Mouse (Mus musculus) lung, embryonic 16.5 days (tissue): ENCODE measurements around the gene Bcor. TPM values are rescaled to one million over a fixed set of nuclear protein-coding genes. Genes with fewer than 3 reads are reported as not detected.
A peak's percentile ranks its signal among the peaks of the same experiment; 100 is the strongest.

ENCODE experiments used
- ATAC-seq: fragments of 200-750 bp; cut with Nextera tagmentation; 2 replicates; pipeline ENCODE4 v1.8.0; 2017; ENCODE audit warnings: low read depth, mild to moderate bottlenecking, moderate library complexity
- H3K27ac ChIP-seq: fragments of 300-500 bp; sonication (generic); 2 replicates; pipeline ENCODE4 v1.5.1; 2014; ENCODE audit warnings: mild to moderate bottlenecking, control low read depth, low read length
- H3K27me3 ChIP-seq: fragments of 300-500 bp; sonication (generic); 2 replicates; pipeline ENCODE4 v1.6.1; 2014; ENCODE audit warnings: low read depth, low read length, mixed read lengths; ENCODE audit not compliant: control insufficient read depth, insufficient read depth
- H3K36me3 ChIP-seq: fragments of 300-500 bp; sonication (generic); 2 replicates; pipeline ENCODE4 v1.6.1; 2014; ENCODE audit warnings: low read length; ENCODE audit not compliant: control insufficient read depth, insufficient read depth
- H3K4me1 ChIP-seq: fragments of 300-500 bp; sonication (generic); replicated peaks from 2 replicates; pipeline ENCODE4 v1.6.1; 2014; ENCODE audit warnings: low read length, mixed read lengths; ENCODE audit not compliant: control insufficient read depth, insufficient read depth
- H3K4me2 ChIP-seq: fragments of 300-500 bp; sonication (generic); 2 replicates; pipeline ENCODE4 v1.6.1; 2014; ENCODE audit warnings: low read depth, low read length, control low read depth
- H3K4me3 ChIP-seq: fragments of 300-500 bp; sonication (generic); 2 replicates; pipeline ENCODE4 v1.5.1; 2014; ENCODE audit warnings: mild to moderate bottlenecking, low read length, control low read depth
- H3K9ac ChIP-seq: fragments of 300-500 bp; sonication (generic); 2 replicates; pipeline ENCODE4 v1.6.1; 2014; ENCODE audit warnings: low read length, control low read depth
- H3K9me3 ChIP-seq: fragments of 300-500 bp; sonication (generic); 2 replicates; pipeline ENCODE4 v1.6.1; 2016; ENCODE audit warnings: low read length; ENCODE audit not compliant: control insufficient read depth
- WGBS: fragments of 180-500 bp; shearing (Covaris S2); extraction: QIAGEN DNeasy Blood & Tissue Kit; methylation state at CpG from one replicate; pipeline ENCODE4 v1.1.7; 2014; 5-methylcytosine and 5-hydroxymethylcytosine counted together
- polyA plus RNA-seq: library from polyadenylated mRNA; unstranded; fragments of >200 nt; fragmentation: Nextera tagmentation; extraction: Ambion mirVana; gene quantifications from 2 replicates; pipeline ENCODE4 v1.2.1, GENCODE M21; 2015

Bcor gene
- polyA plus RNA-seq, 1 experiment from 2014 or later: 19.7 TPM

DNA sequence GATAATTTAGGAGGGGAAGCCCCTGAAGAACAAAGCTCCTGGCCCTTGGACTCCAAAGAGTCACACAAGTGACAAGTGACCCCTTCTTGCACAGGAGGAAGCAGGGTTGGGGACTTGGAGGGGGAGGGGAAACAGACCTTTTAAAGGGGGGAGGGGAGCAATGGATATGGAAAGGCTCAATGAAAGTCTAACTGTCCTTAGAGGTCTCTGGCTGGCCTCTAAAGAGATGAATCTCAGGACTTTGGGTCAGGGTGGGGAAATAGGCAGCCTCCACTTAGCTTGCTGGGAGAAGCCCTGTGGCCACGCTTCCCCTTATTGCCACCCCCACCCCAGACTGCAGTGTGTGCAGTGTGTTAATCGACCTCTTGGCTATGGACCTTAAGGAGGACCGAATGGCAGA is 158.2 kb downstream of the Bcor start:
- Histone ChIP-seq H3K27me3 (peaks cover 34% of the 10 kb centered on the region), H3K9me3 (no peaks in the 10 kb centered on the region), H3K27ac (no peak overlapping the region), H3K4me1 (peaks cover 35% of the 10 kb centered on the region), H3K9ac (no peak overlapping the region), H3K4me2 (no peak overlapping the region), H3K36me3 (no peaks in the 10 kb centered on the region), H3K4me3 (no peak overlapping the region)
- whole genome bisulfite sequencing: 11% methylated on average over 3 of the region's 3 CpGs
- no peak for ATAC-seq

DNA sequence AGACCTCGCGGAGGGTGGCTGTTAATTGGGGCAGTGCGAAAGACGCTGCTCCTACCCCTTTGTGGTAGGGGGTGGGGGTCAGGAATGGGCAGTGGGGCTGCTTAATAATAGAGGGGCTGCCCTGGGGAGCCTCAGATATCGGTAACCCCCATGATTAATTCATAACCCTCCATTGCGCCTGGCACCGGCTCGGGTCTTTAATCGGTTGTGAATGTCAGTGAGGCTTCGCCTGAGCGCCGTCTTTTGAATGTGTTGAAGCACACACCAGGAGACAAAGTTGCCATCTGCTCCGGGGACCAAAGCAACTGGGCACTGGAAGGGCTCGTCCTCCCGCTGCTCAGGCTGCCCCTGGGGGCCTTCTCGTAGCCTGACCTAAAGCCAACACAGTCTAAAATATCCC is 158.8 kb downstream of the Bcor start:
- Histone ChIP-seq H3K36me3 (no peaks in the 10 kb centered on the region), H3K4me3 (no peak overlapping the region), H3K9ac (no peak overlapping the region), H3K4me1 (peaks cover 35% of the 10 kb centered on the region), H3K27ac (no peak overlapping the region), H3K27me3 (peaks cover 32% of the 10 kb centered on the region), H3K4me2 (no peak overlapping the region), H3K9me3 (no peaks in the 10 kb centered on the region)
- no peak for ATAC-seq
- 60% methylated on average over 16 of the region's 16 CpGs for WGBS

DNA sequence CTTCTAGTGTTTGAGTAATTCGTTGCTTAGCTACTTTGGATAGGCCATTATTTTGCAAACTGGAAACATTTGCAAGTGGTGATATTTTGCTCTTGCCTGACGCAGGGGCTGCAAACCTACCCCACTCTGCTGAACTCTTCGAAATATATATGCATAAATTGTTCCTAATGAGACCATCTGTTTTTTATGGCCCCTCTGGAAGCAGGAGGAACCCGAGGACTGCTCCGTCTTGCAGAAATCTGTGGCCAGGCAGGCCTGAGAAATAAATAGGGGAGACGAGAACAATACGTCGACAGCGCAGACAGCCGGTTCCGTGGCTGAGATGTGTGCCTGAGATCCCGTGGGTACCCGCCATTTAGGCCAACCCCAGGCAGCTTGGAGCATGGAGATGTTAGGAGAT is 159.5 kb downstream of the Bcor start:
- no peak for ATAC-seq
- H3K9me3 ChIP-seq: no peaks in the 10 kb centered on the region
- H3K27me3 ChIP-seq: peaks cover 30% of the 10 kb centered on the region
- H3K4me2 ChIP-seq: no peak overlapping the region
- H3K27ac ChIP-seq: no peak overlapping the region
- WGBS: 42% methylated on average over 13 of the region's 13 CpGs
- peaks cover 35% of the 10 kb centered on the region for H3K4me1 ChIP-seq
- H3K4me3 ChIP-seq: no peak overlapping the region
- H3K36me3 ChIP-seq: no peaks in the 10 kb centered on the region
- H3K9ac ChIP-seq: no peak overlapping the region

DNA sequence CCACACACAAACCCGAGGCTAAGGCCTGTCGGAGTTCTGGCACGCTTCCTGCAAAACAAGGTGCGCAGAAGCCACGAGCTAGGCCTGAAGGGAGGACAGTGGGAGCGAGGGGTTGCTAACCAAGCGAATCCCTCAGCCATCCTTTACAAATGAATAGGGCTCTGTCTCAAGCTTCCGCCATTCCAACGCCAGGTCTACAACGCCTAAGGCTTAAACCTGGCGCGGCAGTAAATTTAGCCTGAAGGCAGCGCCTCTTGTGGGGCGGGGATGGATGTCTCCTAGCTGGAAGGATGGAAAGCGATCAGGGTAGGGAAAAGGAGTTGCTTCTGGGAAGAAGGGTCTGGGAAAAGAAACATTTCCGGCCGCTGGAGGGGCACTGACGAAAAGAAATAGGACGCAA is 160.2 kb downstream of the Bcor start:
- Histone ChIP-seq H3K27me3 (peaks cover 30% of the 10 kb centered on the region), H3K4me2 (no peak overlapping the region), H3K36me3 (no peaks in the 10 kb centered on the region), H3K9ac (no peak overlapping the region), H3K4me1 (peaks cover 33% of the 10 kb centered on the region), H3K4me3 (no peak overlapping the region), H3K9me3 (no peaks in the 10 kb centered on the region), H3K27ac (no peak overlapping the region)
- WGBS: 56% methylated on average over 19 of the region's 19 CpGs
- ATAC-seq: no peak

DNA sequence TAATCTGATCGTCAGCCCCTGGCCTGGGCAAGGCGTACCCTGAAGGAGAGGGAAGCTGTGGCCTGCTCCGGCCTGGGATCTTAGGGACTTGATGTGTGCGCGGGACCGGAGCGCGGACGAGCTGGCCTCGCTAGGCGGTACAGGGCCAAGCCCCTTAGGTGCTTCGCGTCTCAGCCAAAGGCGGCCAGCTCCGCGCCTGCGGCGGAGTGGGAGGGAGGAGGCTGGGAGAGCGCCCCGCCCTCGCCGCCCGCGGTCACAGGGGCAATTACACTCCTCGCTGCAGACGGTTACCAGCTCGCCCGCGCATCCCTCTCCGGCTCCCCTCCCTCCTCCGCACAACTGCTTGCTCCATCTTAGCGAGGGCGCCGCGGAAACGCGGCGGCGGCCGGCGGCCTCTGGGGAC is 161.2 kb downstream of the Bcor start:
- Histone ChIP-seq H3K27ac (no peak overlapping the region), H3K9me3 (no peaks in the 10 kb centered on the region), H3K4me3 (peak overlapping the region; percentile 39), H3K36me3 (no peaks in the 10 kb centered on the region), H3K9ac (peak overlapping the region; percentile 49), H3K4me1 (peaks cover 24% of the 10 kb centered on the region), H3K4me2 (peak overlapping the region; percentile 51), H3K27me3 (peaks cover 27% of the 10 kb centered on the region)
- ATAC-seq: peak; percentile 86
- WGBS: under 1% methylated on average over 32 of the region's 41 CpGs

DNA sequence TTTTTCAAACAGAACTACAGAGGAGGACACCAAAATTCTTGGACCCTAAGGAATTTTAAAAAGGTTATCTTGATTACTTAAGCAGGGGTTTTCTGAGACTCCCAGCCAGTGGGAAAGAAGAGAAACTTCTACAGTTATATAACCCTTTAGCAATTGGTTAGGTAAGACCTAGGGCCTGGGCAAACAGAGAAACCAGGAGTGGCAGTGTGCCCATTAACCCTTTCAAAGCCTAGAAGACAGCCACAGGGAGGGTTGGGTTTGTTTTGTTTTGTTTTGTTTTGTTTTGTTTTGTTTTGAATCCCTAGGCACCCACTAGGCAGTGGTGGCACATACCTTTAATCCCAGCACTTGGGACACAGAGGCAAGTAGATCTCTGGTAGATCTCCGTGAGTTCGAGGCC is 163.3 kb downstream of the Bcor start:
- WGBS: 78% methylated on average over 2 of the region's 2 CpGs
- H3K4me1 ChIP-seq: peaks cover 8% of the 10 kb centered on the region
- no peaks in the 10 kb centered on the region for H3K9me3 ChIP-seq
- no peak overlapping the region for H3K9ac ChIP-seq
- no peak overlapping the region for H3K4me2 ChIP-seq
- no peaks in the 10 kb centered on the region for H3K36me3 ChIP-seq
- H3K27ac ChIP-seq: no peak overlapping the region
- H3K4me3 ChIP-seq: no peak overlapping the region
- ATAC-seq: no peak
- peaks cover 27% of the 10 kb centered on the region for H3K27me3 ChIP-seq

DNA sequence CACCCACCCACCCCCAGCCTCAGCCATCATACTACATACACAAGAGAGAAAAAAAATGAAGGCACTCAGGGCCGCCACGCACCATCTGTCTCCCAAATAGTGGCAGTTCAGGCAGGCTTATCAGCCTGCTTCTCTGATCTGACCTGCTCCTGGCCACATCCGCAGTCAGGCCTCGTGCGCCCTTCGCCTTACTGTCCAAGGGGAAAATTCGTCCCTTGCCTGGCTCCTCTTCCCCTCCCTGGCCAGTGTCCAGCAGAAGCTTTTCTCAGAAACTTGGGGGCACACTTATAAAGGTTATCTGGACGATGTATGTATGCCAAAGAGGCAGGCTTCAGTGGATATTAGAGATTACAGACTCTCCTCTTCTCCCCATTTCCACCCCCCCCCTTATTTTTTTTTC is 163.7 kb downstream of the Bcor start:
- no peak for ATAC-seq
- H3K4me3 ChIP-seq: no peak overlapping the region
- no peak overlapping the region for H3K9ac ChIP-seq
- H3K4me1 ChIP-seq: peaks cover 6% of the 10 kb centered on the region; the same call in 1 of the 2 replicates
- 39% methylated on average over 8 of the region's 8 CpGs for WGBS
- no peaks in the 10 kb centered on the region for H3K36me3 ChIP-seq
- H3K27me3 ChIP-seq: peaks cover 27% of the 10 kb centered on the region
- no peak overlapping the region for H3K27ac ChIP-seq
- no peaks in the 10 kb centered on the region for H3K9me3 ChIP-seq
- no peak overlapping the region for H3K4me2 ChIP-seq

DNA sequence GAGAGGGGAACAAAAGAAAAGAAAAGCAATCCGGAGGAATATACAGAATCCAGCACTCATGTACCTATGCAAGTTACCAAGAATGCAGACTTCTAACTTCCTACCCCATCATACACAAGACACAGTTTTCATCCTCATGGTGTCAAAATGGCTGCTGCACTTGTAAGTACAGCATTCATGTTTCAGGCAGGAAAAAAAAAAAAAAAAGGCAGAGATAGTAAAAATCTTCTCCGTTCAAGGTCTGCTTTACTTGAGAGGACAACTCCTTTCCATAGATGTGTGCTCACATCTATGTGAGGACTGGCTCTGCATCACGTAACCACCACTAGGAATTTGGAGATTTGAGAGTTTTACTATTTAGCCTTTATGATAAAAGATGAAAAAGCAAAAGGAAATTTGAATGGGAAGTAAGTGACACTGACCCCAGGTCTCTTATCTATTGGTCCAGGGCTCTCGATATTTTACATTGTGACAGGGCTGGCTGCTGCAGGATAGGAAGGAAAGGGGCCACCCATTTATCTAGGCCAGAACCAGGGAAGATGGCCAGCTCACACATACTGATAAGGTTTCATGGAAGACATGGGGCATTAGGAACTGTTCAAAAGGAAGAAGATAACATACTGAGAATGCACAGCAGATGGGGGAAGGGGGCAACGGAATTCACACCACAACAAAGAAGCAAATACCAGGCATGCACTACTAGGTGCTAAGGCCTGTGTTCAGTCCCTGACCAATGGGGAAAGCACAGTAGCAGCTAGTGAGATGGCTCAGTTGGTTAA is 166.3 kb downstream of the Bcor start:
- no peaks in the 10 kb centered on the region for H3K36me3 ChIP-seq
- no peaks in the 10 kb centered on the region for H3K9me3 ChIP-seq
- no peak overlapping the region for H3K27ac ChIP-seq
- no peak overlapping the region for H3K4me3 ChIP-seq
- H3K4me1 ChIP-seq: no peaks in the 10 kb centered on the region
- H3K9ac ChIP-seq: no peak overlapping the region
- ATAC-seq: no peak
- 67% methylated on average over 5 of the region's 5 CpGs for WGBS
- no peak overlapping the region for H3K4me2 ChIP-seq
- peaks cover 7% of the 10 kb centered on the region for H3K27me3 ChIP-seq

DNA sequence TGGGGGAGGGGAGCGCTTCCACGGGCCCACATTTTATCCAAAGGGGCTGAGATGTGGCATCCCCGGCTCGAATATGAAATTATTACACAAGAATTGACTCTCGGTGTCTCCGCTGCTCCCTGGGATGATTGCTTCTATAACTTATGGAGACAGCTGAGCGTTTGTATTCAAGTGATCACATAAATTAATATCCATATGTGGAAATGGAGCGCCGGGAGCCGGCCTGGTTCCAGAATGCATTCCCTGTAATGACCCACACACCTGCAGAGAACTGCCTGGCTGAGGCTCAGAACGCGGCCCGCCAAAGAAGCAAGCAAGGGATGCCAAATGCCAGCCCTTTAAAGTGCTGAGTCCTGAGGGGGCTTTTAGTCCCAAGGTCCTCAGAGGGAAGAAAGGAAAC is 170.7 kb downstream of the Bcor start:
- WGBS: 84% methylated on average over 13 of the region's 13 CpGs
- no peak for ATAC-seq

More for the DNA sequence above, 170.7 kb downstream of the Bcor start:
- no peaks in the 10 kb centered on the region for H3K4me1 ChIP-seq
- H3K4me3 ChIP-seq: no peak overlapping the region
- no peaks in the 10 kb centered on the region for H3K27me3 ChIP-seq
- no peaks in the 10 kb centered on the region for H3K9me3 ChIP-seq
- H3K36me3 ChIP-seq: no peaks in the 10 kb centered on the region
- no peak overlapping the region for H3K27ac ChIP-seq
- H3K9ac ChIP-seq: no peak overlapping the region
- H3K4me2 ChIP-seq: no peak overlapping the region
